Mouse (Mus musculus): ENCODE results near the gene Atf7ip.

GRCm38 (mm10) chr6:136553156-136553555, 47.2 kb downstream of the Atf7ip start:
- TF ChIP-seq CTCF (IDR thresholded peaks at IDR 0.05; ENCODE audit: control insufficient read depth, insufficient read depth, low read length), result no peak
- no peak for TF ChIP-seq POLR2A (IDR thresholded peaks at IDR 0.05; ENCODE audit: borderline replicate concordance, control insufficient read depth, low read depth, low read length)
